Mouse (Mus musculus): Measurements from ENCODE around the gene Gadd45a. TPM values are rescaled to one million over a fixed set of nuclear protein-coding genes. Genes with fewer than 3 reads are reported as not detected.

The Gadd45a gene
- polyA plus RNA-seq, 1 experiment = 90.3 TPM

GRCm38 (mm10) chr6:67069219-67069762 is 32.0 kb upstream of the Gadd45a start:
- no peak overlapping the region for H3K4me3 ChIP-seq (ENCODE audit: low read depth, low read length)
- H3K9me3 ChIP-seq (replicated peaks; ENCODE audit: control insufficient read depth, insufficient read depth, low read length, poor library complexity, severe bottlenecking) = no peaks in the 10 kb centered on the region
- TF ChIP-seq POLR2A (IDR thresholded peaks at IDR 0.05; ENCODE audit: insufficient read depth, low read length) = no peak
- TF ChIP-seq EP300 (IDR thresholded peaks at IDR 0.05; ENCODE audit: insufficient read depth, low read depth, low read length) = no peak
- no peak for TF ChIP-seq CTCF (IDR thresholded peaks at IDR 0.05; ENCODE audit: low read depth, low read length)

DNA sequence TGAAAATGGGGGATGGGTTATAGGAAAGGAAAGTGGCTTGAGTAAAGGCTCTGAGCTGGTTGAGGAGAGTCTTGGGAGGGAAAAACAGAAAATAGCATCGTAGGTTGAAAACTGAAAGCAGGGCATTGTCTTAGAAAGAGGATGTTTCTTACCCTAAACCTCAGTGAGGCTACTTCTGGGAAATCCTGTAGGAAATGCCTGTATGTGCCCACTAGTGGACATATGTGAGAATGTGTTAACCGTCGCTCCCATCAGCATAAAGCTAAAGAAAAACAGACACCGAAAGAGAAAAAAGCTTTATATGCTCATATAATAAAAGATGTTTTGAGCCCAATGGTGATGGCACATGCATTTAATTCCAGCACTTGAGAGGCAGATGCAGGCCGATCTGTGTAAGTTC is 22.8 kb upstream of the Gadd45a start:
- Histone ChIP-seq H3K27ac (ENCODE audit: insufficient read depth, low read length) (no peak overlapping the region), H3K9ac (ENCODE audit: low read depth, poor library complexity, severe bottlenecking) (no peak overlapping the region), H3K9me3 (replicated peaks; ENCODE audit: control insufficient read depth, insufficient read depth, low read length, poor library complexity, severe bottlenecking) (no peaks in the 10 kb centered on the region), H3K27me3 (ENCODE audit: control insufficient read depth, insufficient read depth, low read length, poor library complexity, severe bottlenecking) (no peaks in the 10 kb centered on the region), H3K4me3 (ENCODE audit: low read depth, low read length) (no peak overlapping the region), H3K4me1 (ENCODE audit: control insufficient read depth, insufficient read depth, low read length) (no peaks in the 10 kb centered on the region), H3K36me3 (ENCODE audit: control insufficient read depth, insufficient read depth, low read length, poor library complexity, severe bottlenecking) (no peaks in the 10 kb centered on the region)
- no peak for TF ChIP-seq CTCF (IDR thresholded peaks at IDR 0.05; ENCODE audit: low read depth, low read length)
- no peak for TF ChIP-seq EP300 (IDR thresholded peaks at IDR 0.05; ENCODE audit: insufficient read depth, low read depth, low read length)
- no peak for TF ChIP-seq POLR2A (IDR thresholded peaks at IDR 0.05; ENCODE audit: insufficient read depth, low read length)

More at GRCm38 (mm10) chr6:67069219-67069762, 32.0 kb upstream of the Gadd45a start:
- no peaks in the 10 kb centered on the region for H3K36me3 ChIP-seq (ENCODE audit: control insufficient read depth, insufficient read depth, low read length, poor library complexity, severe bottlenecking)
- H3K27ac ChIP-seq (ENCODE audit: insufficient read depth, low read length) = no peak overlapping the region
- H3K27me3 ChIP-seq (ENCODE audit: control insufficient read depth, insufficient read depth, low read length, poor library complexity, severe bottlenecking) = no peaks in the 10 kb centered on the region
- no peak overlapping the region for H3K9ac ChIP-seq (ENCODE audit: low read depth, poor library complexity, severe bottlenecking)
- peaks cover 3% of the 10 kb centered on the region for H3K4me1 ChIP-seq (ENCODE audit: control insufficient read depth, insufficient read depth, low read length)

GRCm38 (mm10) chr6:67057991-67058696 is 20.9 kb upstream of the Gadd45a start:
- Histone ChIP-seq H3K9ac (ENCODE audit: low read depth, poor library complexity, severe bottlenecking) (no peak overlapping the region), H3K36me3 (ENCODE audit: control insufficient read depth, insufficient read depth, low read length, poor library complexity, severe bottlenecking) (no peaks in the 10 kb centered on the region), H3K9me3 (replicated peaks; ENCODE audit: control insufficient read depth, insufficient read depth, low read length, poor library complexity, severe bottlenecking) (no peaks in the 10 kb centered on the region), H3K4me3 (ENCODE audit: low read depth, low read length) (no peak overlapping the region), H3K4me1 (ENCODE audit: control insufficient read depth, insufficient read depth, low read length) (no peaks in the 10 kb centered on the region), H3K27ac (ENCODE audit: insufficient read depth, low read length) (no peak overlapping the region), H3K27me3 (ENCODE audit: control insufficient read depth, insufficient read depth, low read length, poor library complexity, severe bottlenecking) (no peaks in the 10 kb centered on the region)
- TF ChIP-seq CTCF (IDR thresholded peaks at IDR 0.05; ENCODE audit: low read depth, low read length) (no peak), POLR2A (IDR thresholded peaks at IDR 0.05; ENCODE audit: insufficient read depth, low read length) (no peak), EP300 (IDR thresholded peaks at IDR 0.05; ENCODE audit: insufficient read depth, low read depth, low read length) (no peak)

- Histone ChIP-seq H3K9me3 (replicated peaks; ENCODE audit: control insufficient read depth, insufficient read depth, low read length, poor library complexity, severe bottlenecking) (no peaks in the 10 kb centered on the region), H3K27me3 (ENCODE audit: control insufficient read depth, insufficient read depth, low read length, poor library complexity, severe bottlenecking) (no peaks in the 10 kb centered on the region), H3K27ac (ENCODE audit: insufficient read depth, low read length) (no peak overlapping the region), H3K4me1 (ENCODE audit: control insufficient read depth, insufficient read depth, low read length) (no peaks in the 10 kb centered on the region), H3K9ac (ENCODE audit: low read depth, poor library complexity, severe bottlenecking) (no peak overlapping the region), H3K36me3 (ENCODE audit: control insufficient read depth, insufficient read depth, low read length, poor library complexity, severe bottlenecking) (no peaks in the 10 kb centered on the region), H3K4me3 (ENCODE audit: low read depth, low read length) (no peak overlapping the region)
- TF ChIP-seq EP300 (IDR thresholded peaks at IDR 0.05; ENCODE audit: insufficient read depth, low read depth, low read length) = no peak
- no peak for TF ChIP-seq CTCF (IDR thresholded peaks at IDR 0.05; ENCODE audit: low read depth, low read length)
- no peak for TF ChIP-seq POLR2A (IDR thresholded peaks at IDR 0.05; ENCODE audit: insufficient read depth, low read length)
Measured at GRCm38 (mm10) chr6:67057574-67057973, 20.3 kb upstream of the Gadd45a start.

DNA sequence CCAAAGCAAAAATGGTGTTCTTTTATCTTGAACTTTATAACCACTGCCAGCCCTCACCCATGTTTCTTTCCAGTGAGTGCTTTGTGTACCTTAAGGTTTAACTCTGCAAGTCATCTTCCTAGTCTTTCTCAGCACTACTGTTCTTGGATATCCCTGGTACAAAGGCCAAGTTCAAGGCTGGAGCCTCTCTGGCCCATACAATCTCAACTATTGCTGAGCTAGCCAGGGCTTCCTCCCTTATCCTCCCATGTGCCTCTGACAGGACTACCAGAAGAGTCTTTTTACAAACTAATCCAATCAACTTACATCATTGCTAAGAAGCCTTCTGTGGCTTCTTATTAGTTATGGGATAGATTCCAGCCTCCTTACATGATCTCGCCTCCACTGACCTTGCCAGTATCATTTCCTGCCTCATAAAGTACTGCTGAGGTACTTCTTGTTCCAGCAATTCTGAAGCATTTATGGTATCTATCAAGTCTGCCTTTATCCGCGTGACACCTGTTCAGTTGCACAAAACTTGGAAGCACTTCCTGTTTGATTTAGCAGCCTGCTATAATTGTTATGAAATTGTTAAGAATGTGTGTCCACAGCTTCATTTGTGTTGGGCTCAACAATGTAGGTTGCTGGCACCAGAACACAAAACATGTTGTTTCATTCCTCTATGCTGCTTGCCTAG is 19.8 kb upstream of the Gadd45a start:
- H3K27me3 ChIP-seq (ENCODE audit: control insufficient read depth, insufficient read depth, low read length, poor library complexity, severe bottlenecking) = no peaks in the 10 kb centered on the region
- no peak overlapping the region for H3K4me3 ChIP-seq (ENCODE audit: low read depth, low read length)
- no peaks in the 10 kb centered on the region for H3K9me3 ChIP-seq (replicated peaks; ENCODE audit: control insufficient read depth, insufficient read depth, low read length, poor library complexity, severe bottlenecking)
- no peak overlapping the region for H3K27ac ChIP-seq (ENCODE audit: insufficient read depth, low read length)
- no peak overlapping the region for H3K9ac ChIP-seq (ENCODE audit: low read depth, poor library complexity, severe bottlenecking)
- TF ChIP-seq EP300 (IDR thresholded peaks at IDR 0.05; ENCODE audit: insufficient read depth, low read depth, low read length) = no peak
- no peak for TF ChIP-seq CTCF (IDR thresholded peaks at IDR 0.05; ENCODE audit: low read depth, low read length)
- no peaks in the 10 kb centered on the region for H3K36me3 ChIP-seq (ENCODE audit: control insufficient read depth, insufficient read depth, low read length, poor library complexity, severe bottlenecking)
- no peaks in the 10 kb centered on the region for H3K4me1 ChIP-seq (ENCODE audit: control insufficient read depth, insufficient read depth, low read length)
